Mouse (Mus musculus) erythroblast, embryonic 14.5 days (primary cell): Measurements from ENCODE around the gene Selenow. TPM values are rescaled to one million over a fixed set of nuclear protein-coding genes. Genes with fewer than 3 reads are reported as not detected.

ENCODE experiments used
- H3K27me3 ChIP-seq: 2 replicates; pipeline ENCODE4 v1.6.1; 2012; ENCODE audit warnings: inconsistent platforms; ENCODE audit not compliant: control insufficient read depth
- H3K36me3 ChIP-seq: 2 replicates; pipeline ENCODE4 v1.6.1; 2012; ENCODE audit warnings: mild to moderate bottlenecking, inconsistent platforms; ENCODE audit not compliant: control insufficient read depth
- H3K4me1 ChIP-seq: 2 replicates; pipeline ENCODE4 v1.6.1; 2012; ENCODE audit warnings: inconsistent platforms; ENCODE audit not compliant: control insufficient read depth
- H3K4me3 ChIP-seq: replicated peaks from 2 replicates; pipeline ENCODE3; 2012; ENCODE audit warnings: moderate library complexity, mild to moderate bottlenecking, inconsistent platforms
- H3K9me3 ChIP-seq: 2 replicates; pipeline ENCODE4 v1.6.1; 2012; ENCODE audit warnings: low read length, inconsistent platforms, mixed read lengths; ENCODE audit not compliant: control insufficient read depth
- GATA1 ChIP-seq: IDR thresholded peaks from 2 replicates; pipeline ENCODE4 v1.6.1; 2012; ENCODE audit warnings: low read length, inconsistent platforms, mixed read lengths
- TAL1 ChIP-seq: IDR thresholded peaks from 3 replicates; pipeline ENCODE4 v1.6.1; 2012; ENCODE audit warnings: low read length, inconsistent platforms, mixed read lengths
- polyA plus RNA-seq: library from polyadenylated mRNA; stranded (reverse); fragments of >175 nt; gene quantifications from 2 replicates; pipeline ENCODE4 v1.2.3, GENCODE M21; 2012

Selenow gene
- polyA plus RNA-seq, 1 experiment: 206 TPM

DNA sequence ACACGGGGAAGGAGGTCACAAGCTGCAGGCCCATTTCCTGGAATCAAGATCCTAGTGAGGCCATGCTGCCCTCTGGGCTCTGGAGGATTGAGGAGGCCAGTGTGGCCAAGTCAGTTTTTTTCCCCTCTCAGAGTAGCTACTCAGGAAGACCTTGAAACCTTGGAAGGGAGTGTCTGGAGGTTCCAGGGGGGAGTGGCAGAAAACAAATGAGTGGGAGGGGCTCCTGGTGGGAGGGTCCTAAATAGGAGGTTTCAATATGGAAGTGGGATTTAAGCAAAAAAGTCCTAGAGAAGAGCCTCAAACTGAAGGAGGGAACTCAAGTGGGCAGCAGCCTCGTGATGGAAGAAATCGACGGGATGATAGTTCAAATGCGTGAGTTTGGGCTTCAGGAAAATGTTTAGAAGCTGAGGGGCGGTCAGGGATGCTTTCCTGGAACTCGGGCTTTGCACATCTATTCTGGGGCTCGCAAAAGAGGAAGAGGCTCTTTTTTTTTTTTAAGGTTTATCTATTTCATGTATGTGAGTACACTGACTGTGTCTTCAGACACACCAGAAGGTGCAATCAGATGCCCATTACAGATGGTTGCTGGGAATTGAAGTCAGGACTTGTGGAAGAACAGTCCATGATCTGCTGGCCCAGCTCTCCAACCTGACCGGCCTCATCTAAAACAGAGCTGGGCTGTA, 20.7 kb downstream of the Selenow start:
- H3K27me3 ChIP-seq: no peaks in the 10 kb centered on the region
- H3K9me3 ChIP-seq: no peaks in the 10 kb centered on the region
- H3K4me1 ChIP-seq: no peaks in the 10 kb centered on the region
- no peak for TF ChIP-seq TAL1
- no peak for TF ChIP-seq GATA1
- no peak overlapping the region for H3K4me3 ChIP-seq
- H3K36me3 ChIP-seq: no peaks in the 10 kb centered on the region

DNA sequence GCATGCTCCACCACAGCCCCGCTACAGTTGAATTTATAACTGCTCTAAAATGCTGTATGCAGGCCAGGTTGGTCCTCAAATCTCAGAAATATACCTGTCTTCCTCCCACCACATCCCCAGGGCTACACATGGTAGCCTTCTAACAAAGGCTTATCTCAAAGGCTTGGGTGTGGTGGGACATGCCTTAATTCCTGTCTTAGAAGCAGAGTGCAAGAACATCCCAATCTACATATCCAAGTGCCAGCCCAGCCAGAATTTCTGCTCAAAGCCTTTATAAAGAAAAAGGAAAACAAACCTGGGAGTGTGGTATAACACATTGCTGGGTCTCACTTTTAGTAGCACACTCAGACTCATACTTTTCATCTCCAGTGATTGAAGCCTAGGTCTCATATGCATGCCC, 28.0 kb downstream of the Selenow start:
- Histone ChIP-seq H3K4me1 (no peaks in the 10 kb centered on the region), H3K9me3 (no peaks in the 10 kb centered on the region), H3K36me3 (no peaks in the 10 kb centered on the region), H3K4me3 (no peak overlapping the region), H3K27me3 (no peaks in the 10 kb centered on the region)
- TF ChIP-seq GATA1: no peak
- no peak for TF ChIP-seq TAL1

DNA sequence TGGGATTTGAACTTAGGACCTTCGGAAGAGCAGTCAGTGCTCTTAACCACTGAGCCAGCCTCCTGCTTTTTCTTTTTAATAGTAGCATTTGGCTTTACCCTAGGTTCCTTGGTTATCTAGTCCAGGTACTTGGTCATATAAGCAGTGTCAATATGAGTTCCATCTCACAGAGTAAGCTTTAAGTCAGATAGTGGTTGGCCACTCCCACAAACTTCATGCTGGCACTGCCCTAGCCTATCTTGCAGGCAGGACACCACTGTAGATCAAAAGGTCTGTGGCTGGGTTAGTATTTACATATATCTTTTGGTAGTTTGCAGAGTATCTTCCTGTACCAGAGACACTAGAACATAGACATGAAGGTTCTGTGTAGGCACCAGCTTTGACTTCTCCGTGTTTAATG, 38.1 kb downstream of the Selenow start:
- no peaks in the 10 kb centered on the region; the same call in 1 of the 2 replicates for H3K4me1 ChIP-seq
- TF ChIP-seq TAL1 (no peak), GATA1 (no peak)
- H3K27me3 ChIP-seq: no peaks in the 10 kb centered on the region
- H3K9me3 ChIP-seq: no peaks in the 10 kb centered on the region
- H3K4me3 ChIP-seq: no peak overlapping the region
- no peaks in the 10 kb centered on the region for H3K36me3 ChIP-seq

DNA sequence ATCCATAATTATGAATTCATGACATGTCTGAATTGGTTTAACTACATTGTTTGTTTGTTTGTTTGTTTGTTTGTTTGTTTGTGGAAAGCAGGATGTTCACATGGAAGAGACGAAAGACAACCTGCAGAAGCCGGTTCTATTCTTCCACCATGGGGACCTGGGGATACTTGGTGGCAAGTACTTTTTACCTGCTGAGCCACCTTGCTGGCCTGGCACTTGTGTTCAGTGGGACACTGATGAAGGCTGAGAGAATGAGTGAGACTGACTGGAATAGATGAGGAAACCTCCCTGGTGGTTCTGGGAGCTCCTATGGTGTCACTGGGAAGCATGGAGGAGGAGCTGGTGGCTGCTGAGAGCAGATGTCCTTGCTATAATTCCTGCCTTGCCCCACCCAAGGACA, 39.9 kb downstream of the Selenow start, which contains the start of gene Crxos:
Gene Crxos (plus strand): TSS at position 301 of the 400 bp plus-strand sequence.
- H3K9me3 ChIP-seq: no peaks in the 10 kb centered on the region
- no peaks in the 10 kb centered on the region; the same call in 1 of the 2 replicates for H3K4me1 ChIP-seq
- TF ChIP-seq GATA1 (no peak), TAL1 (no peak)
- H3K27me3 ChIP-seq: no peaks in the 10 kb centered on the region
- H3K36me3 ChIP-seq: no peaks in the 10 kb centered on the region
- no peak within 1 kb of the TSS for H3K4me3 ChIP-seq

DNA sequence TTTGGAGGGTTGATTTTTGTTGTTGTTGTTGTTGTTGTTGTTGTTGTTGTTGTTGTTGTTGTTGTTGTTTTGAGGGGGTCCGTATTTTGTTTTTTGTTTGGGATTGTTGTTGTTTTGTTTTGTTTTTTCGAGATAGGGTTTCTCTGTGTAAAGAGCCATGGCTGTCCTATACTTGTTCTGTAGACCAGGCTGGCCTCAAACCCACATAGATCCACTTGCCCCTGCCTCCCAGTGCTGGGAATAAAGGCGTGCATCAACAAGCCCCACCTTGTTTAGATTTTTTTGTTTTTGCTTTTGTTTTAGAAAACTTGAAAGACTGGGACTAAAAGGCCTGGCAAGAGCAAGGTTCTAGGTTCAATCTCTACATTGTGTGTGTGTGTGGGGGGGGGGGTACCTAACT, 40.4 kb downstream of the Selenow start:
- no peaks in the 10 kb centered on the region; the same call in 1 of the 2 replicates for H3K4me1 ChIP-seq
- no peaks in the 10 kb centered on the region for H3K9me3 ChIP-seq
- H3K4me3 ChIP-seq: no peak overlapping the region
- H3K27me3 ChIP-seq: no peaks in the 10 kb centered on the region
- H3K36me3 ChIP-seq: no peaks in the 10 kb centered on the region
- TF ChIP-seq GATA1: no peak
- TF ChIP-seq TAL1: no peak

DNA sequence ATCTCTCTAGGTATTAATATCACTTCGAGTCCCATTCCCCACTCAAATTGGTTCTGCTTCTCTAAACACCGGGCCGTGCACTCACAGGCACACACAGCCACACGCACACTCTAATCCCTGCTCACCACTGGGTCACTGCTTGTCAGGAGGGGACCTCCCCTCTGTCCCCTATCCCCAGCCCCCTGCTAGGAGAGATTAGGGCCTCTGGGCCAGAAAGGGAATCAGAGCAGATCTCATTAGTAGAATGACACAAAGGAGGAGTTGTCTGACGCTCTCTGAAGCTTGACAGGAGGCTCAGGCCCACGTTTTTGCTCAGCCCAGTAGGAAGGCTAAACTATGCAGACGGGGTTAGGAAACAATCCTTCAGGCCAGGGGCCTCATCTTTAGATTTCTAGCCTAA, 40.8 kb downstream of the Selenow start:
- H3K36me3 ChIP-seq: no peaks in the 10 kb centered on the region
- H3K27me3 ChIP-seq: no peaks in the 10 kb centered on the region
- TF ChIP-seq GATA1: no peak
- TF ChIP-seq TAL1: no peak
- H3K4me3 ChIP-seq: no peak overlapping the region
- H3K9me3 ChIP-seq: no peaks in the 10 kb centered on the region
- no peaks in the 10 kb centered on the region; the same call in 1 of the 2 replicates for H3K4me1 ChIP-seq

DNA sequence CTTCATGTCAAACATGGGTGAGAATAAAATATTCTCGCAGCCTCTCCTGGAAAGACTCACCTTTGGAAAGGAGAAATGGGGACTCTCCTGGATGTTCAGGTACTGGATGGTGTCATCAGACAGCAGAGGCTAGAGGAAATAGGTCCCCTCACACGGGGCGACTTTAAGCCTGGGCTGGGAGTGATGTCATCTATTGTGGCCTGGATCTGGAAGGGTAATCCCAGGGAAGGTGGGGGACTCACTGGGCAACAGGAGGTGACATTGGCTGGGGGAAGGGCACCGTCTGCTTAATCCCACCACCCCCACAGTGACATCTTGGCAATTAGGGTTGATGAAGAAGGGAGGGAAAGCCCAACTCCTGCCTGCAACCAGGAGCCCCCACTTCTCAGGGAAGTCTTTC, 42.4 kb downstream of the Selenow start, which contains the start of gene Crx:
Gene Crx (minus strand): TSS at position 213 of the 400 bp plus-strand sequence.
- Histone ChIP-seq H3K27me3 (no peaks in the 10 kb centered on the region), H3K4me3 (no peak within 1 kb of the TSS), H3K36me3 (no peaks in the 10 kb centered on the region), H3K9me3 (no peaks in the 10 kb centered on the region), H3K4me1 (no peaks in the 10 kb centered on the region; the same call in 1 of the 2 replicates)
- TF ChIP-seq TAL1: no peak
- no peak for TF ChIP-seq GATA1

Other genes starting within 250 kb of the Selenow start
- not detected in 2 replicates for gene Obox5, start 172.3 kb downstream of the Selenow start, polyA plus RNA-seq
- not detected in 2 replicates for gene Obox6, start 82.7 kb downstream of the Selenow start, polyA plus RNA-seq
- gene Crx, start 42.4 kb downstream of the Selenow start, polyA plus RNA-seq: not detected in 2 replicates
- gene Crxos, start 39.8 kb downstream of the Selenow start, polyA plus RNA-seq: 0.03 TPM in 1 of 2 replicates, not detected in the other
- gene Nop53, start 23.7 kb upstream of the Selenow start, polyA plus RNA-seq: 50.4 and 62.3 TPM in 2 replicates
- gene Ehd2, start 45.2 kb upstream of the Selenow start, polyA plus RNA-seq: 0.09 and 0.13 TPM in 2 replicates
- 2.1 TPM in 2 replicates for gene Bicra, start 125.5 kb upstream of the Selenow start, polyA plus RNA-seq
- gene Zfp541, start 139.4 kb upstream of the Selenow start, polyA plus RNA-seq: 0.01 TPM in 1 of 2 replicates, not detected in the other
- gene Napa, start 176.1 kb upstream of the Selenow start, polyA plus RNA-seq: 42.0 and 85.6 TPM in 2 replicates
- gene Kptn, start 197.5 kb upstream of the Selenow start, polyA plus RNA-seq: 1.3 and 2.1 TPM in 2 replicates
- not detected in 2 replicates for gene Slc8a2, start 207.4 kb upstream of the Selenow start, polyA plus RNA-seq